Mouse (Mus musculus) ovary, postnatal 14 days (tissue): ENCODE data around the gene Gja4.
A peak's percentile ranks its signal among the peaks of the same experiment; 100 is the strongest.

Experiments used
- DNase-seq: peaks from one replicate; pipeline ENCODE4 v3.0.0; 2022; ENCODE audit warnings: low spot score

The Gja4 gene

GRCm38 (mm10) chr4:127313861-127314260 lies at the start of gene Gja4:
Gene Gja4, minus strand, starts transcription at chr4:127314039.
- DNase-seq, result peak; percentile 50

GRCm38 (mm10) chr4:127363331-127363730 lies 49.5 kb upstream of the Gja4 start:
- DNase-seq, result no peak

DNA sequence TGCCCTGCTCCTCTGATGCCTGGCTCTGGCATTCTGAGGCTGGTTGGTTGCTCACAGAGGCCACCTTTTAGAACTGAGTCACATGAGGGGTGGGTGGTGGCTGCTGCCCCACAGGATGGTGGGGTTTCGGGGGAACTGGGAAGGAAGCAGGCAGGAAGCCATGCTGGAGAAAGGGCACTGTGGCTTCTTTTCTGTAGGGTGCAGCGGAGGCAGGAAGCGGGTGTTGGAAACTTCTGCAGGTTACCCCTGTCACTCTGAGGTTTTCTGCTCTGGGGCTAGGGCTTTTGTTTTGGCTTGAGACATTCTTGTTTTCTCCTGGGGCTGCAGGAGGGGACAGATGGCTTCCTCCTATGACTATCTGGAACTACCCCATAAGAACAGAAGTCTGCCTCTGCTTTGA lies 48.7 kb upstream of the Gja4 start:
- DNase-seq, result no peak

DNA sequence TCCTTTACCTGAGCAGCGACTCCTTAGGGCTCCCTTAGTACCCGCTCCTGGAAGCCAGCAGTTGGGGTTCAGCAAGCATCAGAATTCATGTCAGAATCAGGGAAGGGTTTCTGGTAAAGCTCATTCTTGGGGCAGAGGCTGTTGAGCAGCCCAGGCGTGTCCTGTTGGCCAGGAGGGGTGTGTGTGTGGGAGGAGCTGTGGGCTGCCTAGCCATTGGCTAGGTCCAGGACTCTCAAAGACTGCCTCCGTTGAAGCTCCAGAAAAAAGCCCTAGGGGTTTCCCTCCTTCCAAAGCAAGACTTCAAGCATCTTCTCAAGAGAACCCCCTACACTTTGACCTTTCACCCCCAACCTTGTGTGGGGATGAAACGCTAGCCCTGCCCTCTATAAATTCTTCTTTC lies 44.2 kb upstream of the Gja4 start, which contains the start of gene Gjb5:
TSS of gene Gjb5 (minus strand) at position 164 of the 400 bp plus-strand sequence.
- no peak for DNase-seq

DNA sequence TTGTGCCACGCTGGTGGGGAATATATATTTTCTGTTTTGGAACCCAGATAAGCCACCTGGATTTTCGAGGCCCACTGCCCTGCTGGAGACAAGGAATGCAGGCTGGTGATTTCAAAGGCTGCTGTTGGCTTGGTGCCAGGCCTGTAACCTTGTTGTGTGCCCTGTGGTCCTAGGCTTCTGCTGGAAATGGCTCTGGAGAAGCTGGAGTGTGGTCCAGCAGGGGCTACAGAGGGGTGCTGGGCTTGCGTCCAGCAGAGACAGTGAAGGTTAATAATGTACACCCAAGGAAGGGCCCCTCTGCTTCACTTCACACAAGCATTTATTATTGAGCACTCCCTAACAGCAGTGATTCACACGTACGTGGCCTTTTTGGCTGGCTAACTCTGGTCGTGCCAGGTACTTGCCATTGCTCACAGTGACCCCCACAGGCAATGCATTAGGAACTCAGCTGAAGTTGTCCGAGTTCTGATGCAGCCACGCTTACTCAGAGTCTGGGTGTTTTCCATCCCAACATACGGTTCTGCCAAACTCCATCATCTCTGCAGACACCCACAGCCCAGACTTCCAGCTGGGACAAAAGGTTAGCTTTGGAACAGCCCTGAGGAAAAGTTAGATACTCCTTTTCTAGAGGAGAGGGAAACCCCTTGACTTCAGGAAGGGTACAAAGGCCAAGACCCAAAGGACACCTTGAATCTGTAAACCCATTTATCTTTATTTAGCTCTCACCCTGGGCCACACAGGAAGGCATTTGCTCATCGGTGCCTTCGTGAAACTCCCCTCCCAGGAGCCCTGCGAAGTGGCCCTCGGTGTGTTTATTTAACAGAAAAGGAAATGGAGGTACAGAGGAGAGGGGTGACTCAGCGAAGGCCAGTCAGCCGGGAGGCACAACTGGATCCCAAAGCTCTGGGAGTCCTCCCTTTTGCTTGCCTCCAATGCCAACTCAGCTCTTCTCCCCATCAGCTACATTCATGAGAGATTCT lies 41.0 kb upstream of the Gja4 start:
- no peak for DNase-seq

GRCm38 (mm10) chr4:127353951-127354438 lies 40.2 kb upstream of the Gja4 start, which contains the start of gene Gjb4:
Gene Gjb4, minus strand, starts transcription at chr4:127354081.
- DNase-seq, result no peak

- no peak for DNase-seq
Measured at GRCm38 (mm10) chr4:127352594-127352993, 38.8 kb upstream of the Gja4 start.

- DNase-seq, result no peak
Measured at GRCm38 (mm10) chr4:127349560-127350300, 35.9 kb upstream of the Gja4 start.

- no peak for DNase-seq
Measured at GRCm38 (mm10) chr4:127345000-127345399, 31.2 kb upstream of the Gja4 start.

- no peak for DNase-seq
Measured at GRCm38 (mm10) chr4:127341372-127341771, 27.5 kb upstream of the Gja4 start.

- no peak for DNase-seq
Measured at GRCm38 (mm10) chr4:127337668-127338067, 23.8 kb upstream of the Gja4 start.

DNA sequence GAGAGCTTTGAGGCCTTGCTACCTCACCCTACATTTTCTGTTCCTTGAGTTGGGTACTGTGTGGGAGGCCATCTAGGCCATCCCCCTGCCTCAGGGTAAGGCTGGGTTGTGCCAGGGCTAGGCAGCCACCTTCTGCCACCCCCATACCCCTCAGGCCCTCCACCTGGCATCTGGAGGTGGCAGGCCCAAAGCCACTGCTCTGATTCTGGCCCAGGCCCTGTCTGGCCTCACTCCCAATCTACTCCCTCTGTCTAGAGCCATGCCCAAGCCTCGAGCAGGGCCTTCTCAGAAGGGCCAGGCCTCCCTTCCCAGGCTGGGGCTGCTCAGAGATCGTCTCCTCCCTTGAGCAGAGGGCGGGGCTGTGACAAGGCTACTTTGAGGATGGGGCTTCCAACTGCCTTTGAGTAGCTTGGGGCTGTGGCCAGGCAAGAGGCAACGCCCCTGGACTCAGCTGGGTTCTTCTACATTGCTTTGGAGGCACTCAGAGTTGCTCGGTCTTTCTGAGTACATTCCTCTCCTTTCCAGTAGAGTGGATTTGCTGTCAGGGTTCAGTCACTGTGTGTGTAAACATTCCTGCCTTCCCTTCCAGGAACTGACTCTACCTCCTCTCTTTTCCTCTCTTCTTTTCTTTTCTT lies 21.1 kb upstream of the Gja4 start:
- no peak for DNase-seq

- DNase-seq, result no peak
Measured at GRCm38 (mm10) chr4:127331171-127331570, 17.3 kb upstream of the Gja4 start.

- no peak for DNase-seq
Measured at GRCm38 (mm10) chr4:127330181-127331100, 16.6 kb upstream of the Gja4 start, which contains the start of gene Gjb3. Gene Gjb3, minus strand, starts transcription at chr4:127330844.

GRCm38 (mm10) chr4:127329751-127330150 lies 15.9 kb upstream of the Gja4 start:
- DNase-seq, result no peak

GRCm38 (mm10) chr4:127329046-127329445 lies 15.2 kb upstream of the Gja4 start:
- no peak for DNase-seq

DNA sequence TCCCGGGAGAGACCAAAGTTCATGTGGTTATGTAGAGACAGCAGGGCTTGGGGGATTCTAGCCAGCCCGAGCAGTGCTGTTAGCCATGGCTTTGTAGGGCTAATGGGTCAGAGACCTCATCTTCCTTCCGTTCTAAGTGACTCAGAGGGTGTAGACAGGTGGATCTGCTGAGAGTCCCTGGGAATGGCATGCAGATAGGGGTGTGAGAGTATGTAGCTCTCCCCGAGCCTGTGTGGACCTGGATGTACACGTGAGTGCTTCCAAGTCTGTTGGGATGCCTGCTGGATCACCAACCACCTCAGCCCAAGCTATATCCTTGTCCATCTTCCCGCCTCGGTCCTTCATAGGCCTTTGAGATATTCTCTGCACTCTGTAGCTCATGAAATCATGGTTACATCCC lies 14.5 kb upstream of the Gja4 start:
- no peak for DNase-seq

GRCm38 (mm10) chr4:127327749-127328148 lies 13.9 kb upstream of the Gja4 start:
- no peak for DNase-seq

- no peak for DNase-seq
Measured at GRCm38 (mm10) chr4:127327258-127327657, 13.4 kb upstream of the Gja4 start.

- no peak for DNase-seq
Measured at GRCm38 (mm10) chr4:127325276-127325675, 11.4 kb upstream of the Gja4 start.

- peak; percentile 63 for DNase-seq
Measured at GRCm38 (mm10) chr4:127324759-127325158, 10.9 kb upstream of the Gja4 start.
